Comparison of ENCODE assay signal across 9 mouse cellular contexts in the genomic region with DNA sequence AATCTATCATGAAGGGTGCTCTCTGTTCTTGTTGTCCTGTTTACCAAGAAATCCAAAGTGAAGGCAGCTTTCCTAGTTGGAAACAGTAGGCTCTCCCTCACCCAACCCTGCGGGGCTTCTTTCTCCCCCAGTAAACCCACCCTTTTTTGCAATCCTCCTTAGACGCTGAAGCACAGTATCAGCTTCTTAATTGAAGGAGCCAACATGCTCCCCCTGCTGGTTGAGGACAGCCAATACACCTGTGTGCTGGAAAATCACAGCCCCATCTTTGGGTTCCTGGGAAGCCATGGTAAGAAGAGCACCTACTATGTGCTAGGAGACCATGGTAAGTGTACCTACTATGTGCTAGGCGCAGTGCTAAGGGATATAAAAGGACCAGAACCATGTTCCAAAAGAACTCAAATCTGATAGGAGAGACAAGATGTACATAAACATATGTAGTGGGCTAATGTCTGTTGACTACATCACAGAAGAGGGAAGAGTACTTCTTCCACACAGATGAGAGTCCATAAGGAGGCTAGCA. TPM values are rescaled to one million over a fixed set of nuclear protein-coding genes. Genes with fewer than 3 reads are reported as not detected.
DNase-seq lines count a peak whose midpoint lies in the region; ATAC-seq and TF ChIP-seq lines count a peak whose summit lies in the region.
"Had no signal": no experiment of that assay in that cellular context is flagged by ENCODE, and none has a peak within 500 bp of the region (broad histone marks: within the 10 kb centered on the region; RNA-seq: fewer than 3 reads in every experiment).

No protein-coding gene starts in this region.

- 6% methylated on average over 3 of the region's 3 CpGs for WGBS in liver, embryonic 12.5 days (ENCODE audit: insufficient replicate concordance)
- 7% methylated on average over 3 of the region's 3 CpGs for WGBS in forebrain, embryonic 11.5 days
- 7% methylated on average over 3 of the region's 3 CpGs for WGBS in lung, postnatal 0 days

- no peaks in the 10 kb centered on the region for H3K36me3 ChIP-seq in liver, embryonic 12.5 days
- H3K36me3 ChIP-seq in forebrain, embryonic 11.5 days (ENCODE audit: control insufficient read depth, insufficient read depth, low read length) = no peaks in the 10 kb centered on the region
- no peaks in the 10 kb centered on the region for H3K36me3 ChIP-seq in lung, postnatal 0 days (ENCODE audit: insufficient read depth, low read length)

- no peak overlapping the region for H3K27ac ChIP-seq in liver, embryonic 12.5 days
- H3K27ac ChIP-seq in forebrain, embryonic 11.5 days (ENCODE audit: low read depth, low read length) = no peak overlapping the region
- no peak overlapping the region for H3K27ac ChIP-seq in lung, postnatal 0 days (ENCODE audit: low read length)

- DNase-seq in adrenal gland, adult 2 months = peak; percentile 22
- no peak for DNase-seq in adrenal gland, postnatal 25 days
- peak; percentile 15 for DNase-seq in liver
- peak; percentile 9 to 46 for DNase-seq in adrenal gland, postnatal 36 days
- DNase-seq in forebrain, embryonic 11.5 days (ENCODE audit: low spot score) = peak; percentile 61
- DNase-seq in lung, postnatal 0 days (ENCODE audit: low spot score) = peak; percentile 36
- no peak for DNase-seq in T-cell, adult 2 months (ENCODE audit: low spot score)

- no peak overlapping the region for H3K4me2 ChIP-seq in liver, embryonic 12.5 days
- H3K4me2 ChIP-seq in forebrain, embryonic 11.5 days (ENCODE audit: low read depth, low read length, severe bottlenecking) = no peak overlapping the region
- H3K4me2 ChIP-seq in lung, postnatal 0 days (replicated peaks; ENCODE audit: low read depth, low read length) = no peak overlapping the region

- H3K4me1 ChIP-seq in liver, embryonic 12.5 days = no peaks in the 10 kb centered on the region
- H3K4me1 ChIP-seq in forebrain, embryonic 11.5 days (replicated peaks; ENCODE audit: control insufficient read depth, insufficient read depth, low read length) = no peaks in the 10 kb centered on the region
- no peaks in the 10 kb centered on the region for H3K4me1 ChIP-seq in lung, postnatal 0 days (ENCODE audit: insufficient read depth, low read depth, low read length)

- no peak overlapping the region for H3K9ac ChIP-seq in liver, embryonic 12.5 days
- no peak overlapping the region for H3K9ac ChIP-seq in forebrain, embryonic 11.5 days (ENCODE audit: low read length)
- no peak overlapping the region for H3K9ac ChIP-seq in lung, postnatal 0 days (replicated peaks; ENCODE audit: low read depth)

- no peak for ATAC-seq in liver, embryonic 12.5 days
- no peak for ATAC-seq in forebrain, embryonic 11.5 days (replicated peaks; ENCODE audit: low FRiP score)
- no peak for ATAC-seq in lung, postnatal 0 days

- TF ChIP-seq EP300 in lung, postnatal 0 days (IDR thresholded peaks at IDR 0.05) = no peak

- no peaks in the 10 kb centered on the region for H3K9me3 ChIP-seq in liver, embryonic 12.5 days (replicated peaks)
- no peaks in the 10 kb centered on the region for H3K9me3 ChIP-seq in forebrain, embryonic 11.5 days (ENCODE audit: control insufficient read depth, low read length)
- H3K9me3 ChIP-seq in lung, postnatal 0 days (ENCODE audit: low read length) = no peaks in the 10 kb centered on the region

- H3K27me3 ChIP-seq in liver, embryonic 12.5 days (replicated peaks) = peaks cover 4% of the 10 kb centered on the region; the same call in 1 of the 2 replicates
- H3K27me3 ChIP-seq in forebrain, embryonic 11.5 days (ENCODE audit: control insufficient read depth, insufficient read depth, low read length) = no peaks in the 10 kb centered on the region
- 0 out of 2 replicates have a peak, but pooled peaks cover 6% of the 10 kb centered on the region for H3K27me3 ChIP-seq in lung, postnatal 0 days (replicated peaks; ENCODE audit: insufficient read depth, low read length)

- peak; percentile 80 for TF ChIP-seq CTCF in lung, postnatal 0 days (IDR thresholded peaks at IDR 0.05)

- no peak overlapping the region for H3K4me3 ChIP-seq in liver, embryonic 12.5 days
- H3K4me3 ChIP-seq in forebrain, embryonic 11.5 days (ENCODE audit: low read depth, low read length) = no peak overlapping the region
- no peak overlapping the region for H3K4me3 ChIP-seq in lung, postnatal 0 days (ENCODE audit: low read depth, low read length)
- H3K4me3 ChIP-seq: myocyte had no signal

RNA-seq across cellular contexts. Expression of a gene that starts 12.4 kb away (rescaled TPM):
- under 1 TPM; 0.23 to 0.73 TPM for total RNA-seq in adrenal gland, adult 2 months (2021)
- polyA plus RNA-seq in adrenal gland, adult 2 months (2012; rRNA removed) = 0.43 and 0.60 TPM in 2 replicates
- 0.64 TPM in 1 of 2 replicates, not detected in the other for total RNA-seq in adrenal gland, postnatal 25 days (2021)
- polyA plus RNA-seq in liver, embryonic 12.5 days (2016; fragmentation: Nextera tagmentation; extraction: Ambion mirVana) = 0.08 TPM in 1 of 2 replicates, not detected in the other
- total RNA-seq in adrenal gland, postnatal 36 days (2021) = under 1 TPM; 0.30 to 0.93 TPM
- polyA plus RNA-seq in forebrain, embryonic 11.5 days (2014; fragmentation: Nextera tagmentation; extraction: Ambion mirVana) = 3.2 and 4.0 TPM in 2 replicates
- 0.38 and 0.44 TPM in 2 replicates for polyA plus RNA-seq in lung, postnatal 0 days (2015; fragmentation: Nextera tagmentation; extraction: Ambion mirVana)
- polyA plus RNA-seq: myocyte had no signal

Comparison
In these comparisons a context has a peak if more than half of its experiments do, and no peak if none do; other contexts are left out.
1. DNase-seq: peak in adrenal gland, adult 2 months (single experiment), liver (single experiment), adrenal gland, postnatal 36 days (2 of 2), forebrain, embryonic 11.5 days (single experiment) and lung, postnatal 0 days (single experiment); none in adrenal gland, postnatal 25 days (single experiment) and T-cell, adult 2 months (single experiment).